Mouse (Mus musculus) gonadal fat pad, adult 2 months (tissue): ENCODE results near the gene Olfr516. TPM values are rescaled to one million over a fixed set of nuclear protein-coding genes. Genes with fewer than 3 reads are reported as not detected.
"Not testable (repeated sequence)": the region's sequence is repeated elsewhere in the genome, so short reads cannot be mapped to it uniquely, and the experiment has no call there.

Source experiments
- DNase-seq: peaks from one replicate; pipeline ENCODE4 v3.0.0-alpha.2; 2012; ENCODE audit warnings: low read depth
- polyA plus RNA-seq: library from polyadenylated mRNA; depleted of rRNA; stranded (reverse); fragments of >200 nt; gene quantifications from 2 replicates; pipeline ENCODE4 v1.2.3, GENCODE M21; 2012; rRNA removed

Gene Olfr516
- polyA plus RNA-seq: not detected in 2 replicates

GRCm38 (mm10) chr7:108850429-108850828, at the start of gene Olfr516:
TSS of gene Olfr516 (minus strand) at chr7:108850529.
- DNase-seq: no peak

GRCm38 (mm10) chr7:108894320-108894719, 44.0 kb upstream of the Olfr516 start, which contains the start of gene Olfr519:
TSS of gene Olfr519 (minus strand) at chr7:108894420.
- DNase-seq: no peak

- no peak for DNase-seq
Measured at GRCm38 (mm10) chr7:108884906-108885305, 34.6 kb upstream of the Olfr516 start, which contains the start of gene Olfr518. TSS of gene Olfr518 (minus strand) at chr7:108885006.

GRCm38 (mm10) chr7:108872279-108872678, 21.9 kb upstream of the Olfr516 start, which contains the start of gene Olfr517:
TSS of gene Olfr517 (minus strand) at chr7:108872379.
- DNase-seq: no peak

- DNase-seq: no peak
Measured at GRCm38 (mm10) chr7:108825897-108826296, 24.4 kb downstream of the Olfr516 start, which contains the start of gene Olfr514. TSS of gene Olfr514 (minus strand) at chr7:108825997.

- DNase-seq: not testable (repeated sequence)
Measured at GRCm38 (mm10) chr7:108814593-108815215, 35.6 kb downstream of the Olfr516 start.

GRCm38 (mm10) chr7:108797205-108797933, 53.0 kb downstream of the Olfr516 start:
- no peak for DNase-seq

Other genes starting within 250 kb of the Olfr516 start
- gene Olfr506, start 239.7 kb downstream of the Olfr516 start, polyA plus RNA-seq: not detected in 2 replicates
- not detected in 2 replicates for gene Olfr507, start 228.7 kb downstream of the Olfr516 start, polyA plus RNA-seq
- gene Olfr508, start 220.5 kb downstream of the Olfr516 start, polyA plus RNA-seq: not detected in 2 replicates
- gene Olfr509, start 198.6 kb downstream of the Olfr516 start, polyA plus RNA-seq: not detected in 2 replicates
- not detected in 2 replicates for gene Olfr510, start 184.1 kb downstream of the Olfr516 start, polyA plus RNA-seq
- gene Olfr512, start 137.2 kb downstream of the Olfr516 start, polyA plus RNA-seq: not detected in 2 replicates
- gene Olfr513, start 99.6 kb downstream of the Olfr516 start, polyA plus RNA-seq: not detected in 2 replicates
- not detected in 2 replicates for gene Olfr514, start 24.5 kb downstream of the Olfr516 start, polyA plus RNA-seq
- not detected in 2 replicates for gene Olfr517, start 21.9 kb upstream of the Olfr516 start, polyA plus RNA-seq
- gene Olfr518, start 34.5 kb upstream of the Olfr516 start, polyA plus RNA-seq: not detected in 2 replicates
- gene Olfr519, start 43.9 kb upstream of the Olfr516 start, polyA plus RNA-seq: not detected in 2 replicates
- gene Nlrp10, start 79.6 kb upstream of the Olfr516 start, polyA plus RNA-seq: 0.31 and 0.34 TPM in 2 replicates
- 96.4 and 177 TPM in 2 replicates for gene Eif3f, start 83.9 kb upstream of the Olfr516 start, polyA plus RNA-seq
- gene Tub, start 99.8 kb upstream of the Olfr516 start, polyA plus RNA-seq: 0.20 and 0.49 TPM in 2 replicates
- 1.3 and 2.1 TPM in 2 replicates for gene Ric3, start 232.8 kb upstream of the Olfr516 start, polyA plus RNA-seq